17 mouse cellular contexts compared by ENCODE assay signal in genomic region chr1:132199244-132199643, GRCm38 (mm10). TPM values are rescaled to one million over a fixed set of nuclear protein-coding genes. Genes with fewer than 3 reads are reported as not detected.
DNase-seq lines count a peak whose midpoint lies in the region; ATAC-seq and TF ChIP-seq lines count a peak whose summit lies in the region.
"Had no signal": no experiment of that assay in that cellular context is flagged by ENCODE, and none has a peak within 500 bp of the region (broad histone marks: within the 10 kb centered on the region; RNA-seq: fewer than 3 reads in every experiment).

No protein-coding gene starts in this region.

- H3K36me3 ChIP-seq in forebrain, embryonic 15.5 days = no peaks in the 10 kb centered on the region
- no peaks in the 10 kb centered on the region for H3K36me3 ChIP-seq in myocyte (ENCODE audit: control insufficient read depth, insufficient read depth)
- H3K36me3 ChIP-seq: heart, embryonic 10.5 days; neural tube, embryonic 12.5 days had no signal

- H3K27me3 ChIP-seq in forebrain, embryonic 15.5 days = no peaks in the 10 kb centered on the region
- H3K27me3 ChIP-seq in myocyte (ENCODE audit: control insufficient read depth, insufficient read depth, insufficient read length) = no peaks in the 10 kb centered on the region
- H3K27me3 ChIP-seq: neural tube, embryonic 12.5 days had no signal

- no peak for ATAC-seq in forebrain, embryonic 15.5 days (replicated peaks)

- no peak overlapping the region for H3K4me3 ChIP-seq in forebrain, embryonic 15.5 days
- H3K4me3 ChIP-seq in myocyte = peak overlapping the region; percentile 14
- H3K4me3 ChIP-seq: neural tube, embryonic 12.5 days had no signal

- peak; percentile 1 to 15 for DNase-seq in adrenal gland, adult (ENCODE audit: inconsistent age in 2 of 2, low spot score in 1 of 2)
- no peak for DNase-seq in adrenal gland, postnatal 14 days
- peak; percentile 55 for DNase-seq in layer of hippocampus, adult 11-12 months (ENCODE audit: low spot score)
- no peak for DNase-seq in layer of hippocampus, adult 8-10 months (ENCODE audit: low spot score in 2 of 2)
- no peak for DNase-seq in layer of hippocampus, postnatal 36 days
- DNase-seq in ovary, postnatal 10 days (ENCODE audit: low spot score) = no peak
- DNase-seq: thymus, postnatal 25 days had no signal

- no peak overlapping the region for H3K4me2 ChIP-seq in forebrain, embryonic 15.5 days (replicated peaks)
- peak overlapping the region; percentile 77 for H3K4me2 ChIP-seq in myocyte (ENCODE audit: low read depth)

- H3K27ac ChIP-seq in forebrain, embryonic 15.5 days (replicated peaks) = peak overlapping the region; percentile 89; the same call in 1 of the 2 replicates
- H3K27ac ChIP-seq: heart, embryonic 10.5 days; kidney, postnatal 0 days; liver, embryonic 14.5 days; macrophage; neural tube, embryonic 12.5 days had no signal

- WGBS in forebrain, embryonic 15.5 days = 69% methylated on average over 6 of the region's 6 CpGs

- H3K9me3 ChIP-seq in forebrain, embryonic 15.5 days = no peaks in the 10 kb centered on the region
- H3K9me3 ChIP-seq: heart, embryonic 10.5 days; neural tube, embryonic 12.5 days had no signal

- H3K9ac ChIP-seq in forebrain, embryonic 15.5 days (replicated peaks) = no peak overlapping the region
- H3K9ac ChIP-seq: liver, embryonic 14.5 days; neural tube, embryonic 12.5 days had no signal

- peaks cover 89% of the 10 kb centered on the region for H3K4me1 ChIP-seq in forebrain, embryonic 15.5 days

- no peaks in the 10 kb centered on the region for H3K79me2 ChIP-seq in myocyte (ENCODE audit: control insufficient read depth, insufficient read depth)

- TF ChIP-seq POLR2A in myocyte (IDR thresholded peaks at IDR 0.05; ENCODE audit: insufficient read length, low read depth) = no peak

- H3ac ChIP-seq in myocyte (ENCODE audit: control insufficient read depth, insufficient read length) = no peak overlapping the region

TF ChIP-seq in myocyte, 11 proteins besides CTCF, POLR2A, EP300 and RAD21:
- no peak for TF ChIP-seq SRF (IDR thresholded peaks at IDR 0.05; ENCODE audit: control insufficient read depth, insufficient read length, low read depth)
- peak in 1 of 3 experiments; percentile 50 for TF ChIP-seq MYOD1 (IDR thresholded peaks at IDR 0.05; ENCODE audit: control insufficient read depth in 1 of 3, insufficient read length in 2 of 3, low read depth in 2 of 3)
- peak in 1 of 3 experiments; percentile 6 for TF ChIP-seq MYOG (IDR thresholded peaks at IDR 0.05; ENCODE audit: control insufficient read depth in 1 of 3, insufficient read depth in 1 of 3, insufficient read length in 2 of 3, low read depth in 2 of 3)

RNA-seq across cellular contexts. Expression of gene AC124108.1, which starts 8.0 kb away (rescaled TPM):
- 0.11 and 0.15 TPM in 2 replicates for total RNA-seq in adrenal gland, postnatal 14 days (2021)
- under 1 TPM; 0.69 to 0.92 (median 0.77) TPM for total RNA-seq in layer of hippocampus, adult 8-10 months (2022)
- 2.5 and 2.8 TPM in 2 replicates for polyA plus RNA-seq in forebrain, embryonic 15.5 days (2015; fragmentation: Nextera tagmentation; extraction: Ambion mirVana)
- 0.82 TPM for polyA plus RNA-seq in myocyte (2012; fragmentation: generic; extraction: Trizol)
- total RNA-seq in layer of hippocampus, postnatal 36 days (2021) = under 1 TPM; 0.46 to 0.50 TPM
- polyA plus RNA-seq: heart, embryonic 10.5 days; liver, embryonic 14.5 days; macrophage had no signal

RNA-seq across cellular contexts. Expression of gene Lemd1, which starts 8.0 kb away (rescaled TPM):
- not detected in 2 replicates for total RNA-seq in adrenal gland, postnatal 14 days (2021)
- total RNA-seq in layer of hippocampus, adult 8-10 months (2022) = 1 to 10 TPM in 2 of 4 experiments, under 1 TPM in 2; 0.30 to 1.3 (median 0.83) TPM
- polyA plus RNA-seq in forebrain, embryonic 15.5 days (2015; fragmentation: Nextera tagmentation; extraction: Ambion mirVana) = 13.9 and 16.2 TPM in 2 replicates
- polyA plus RNA-seq in myocyte (2012; fragmentation: generic; extraction: Trizol) = 0.49 TPM
- total RNA-seq in layer of hippocampus, postnatal 36 days (2021) = under 1 TPM in 1 of 2 experiments, not detected in 1; 0.58 TPM
- polyA plus RNA-seq: liver, embryonic 14.5 days; macrophage had no signal

RNA-seq across cellular contexts. Expression of gene Gm10188, which starts 30.3 kb away (rescaled TPM):
- not detected in 2 replicates for total RNA-seq in adrenal gland, postnatal 14 days (2021)
- total RNA-seq in layer of hippocampus, adult 8-10 months (2022) = not detected
- 0.56 and 0.60 TPM in 2 replicates for polyA plus RNA-seq in forebrain, embryonic 15.5 days (2015; fragmentation: Nextera tagmentation; extraction: Ambion mirVana)
- polyA plus RNA-seq in myocyte (2012; fragmentation: generic; extraction: Trizol) = not detected
- not detected for total RNA-seq in layer of hippocampus, postnatal 36 days (2021)
- total RNA-seq: left cerebral cortex, postnatal 14 days had no signal
- polyA plus RNA-seq: cortical plate, adult 2 months; frontal cortex, adult 2 months; heart, embryonic 10.5 days; kidney, postnatal 0 days; liver, embryonic 14.5 days; macrophage had no signal

RNA-seq across cellular contexts. Expression of gene Cdk18, which starts 59.8 kb away (rescaled TPM):
- 16.7 and 17.9 TPM in 2 replicates for total RNA-seq in adrenal gland, postnatal 14 days (2021)
- total RNA-seq in layer of hippocampus, adult 8-10 months (2022) = 10 to 100 TPM; 25.8 to 30.9 (median 27.6) TPM
- polyA plus RNA-seq in forebrain, embryonic 15.5 days (2015; fragmentation: Nextera tagmentation; extraction: Ambion mirVana) = 0.18 and 0.69 TPM in 2 replicates
- polyA plus RNA-seq in myocyte (2012; fragmentation: generic; extraction: Trizol) = 33.9 TPM
- 10 to 100 TPM; 23.2 to 27.2 TPM for total RNA-seq in layer of hippocampus, postnatal 36 days (2021)

Comparison
In these comparisons a context has a peak if more than half of its experiments do, and no peak if none do; other contexts are left out.
1. DNase-seq: peak in adrenal gland, adult (2 of 2) and layer of hippocampus, adult 11-12 months (single experiment); none in adrenal gland, postnatal 14 days (single experiment), layer of hippocampus, adult 8-10 months (0 of 2), layer of hippocampus, postnatal 36 days (0 of 2) and ovary, postnatal 10 days (single experiment).